Mouse (Mus musculus): ENCODE results near the gene Fam83g.

Fam83g gene

DNA sequence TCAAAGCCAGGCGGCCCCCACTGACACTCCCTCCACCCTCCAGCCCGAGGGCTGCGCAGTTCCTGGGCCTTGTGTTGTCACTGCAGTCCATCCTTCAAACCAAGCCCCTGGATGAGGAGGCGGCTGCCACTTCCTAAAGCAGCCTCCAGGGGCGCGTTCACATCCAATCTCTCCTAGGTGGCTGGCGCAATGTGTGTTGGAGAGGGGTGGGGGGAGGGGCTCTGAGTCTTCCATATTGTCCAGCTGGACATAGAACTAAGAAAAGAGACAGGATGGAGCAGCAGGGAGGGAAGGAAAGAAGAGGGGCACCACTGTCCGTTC is 9.1 kb upstream of the Fam83g start:
- no peak for DNase-seq

DNA sequence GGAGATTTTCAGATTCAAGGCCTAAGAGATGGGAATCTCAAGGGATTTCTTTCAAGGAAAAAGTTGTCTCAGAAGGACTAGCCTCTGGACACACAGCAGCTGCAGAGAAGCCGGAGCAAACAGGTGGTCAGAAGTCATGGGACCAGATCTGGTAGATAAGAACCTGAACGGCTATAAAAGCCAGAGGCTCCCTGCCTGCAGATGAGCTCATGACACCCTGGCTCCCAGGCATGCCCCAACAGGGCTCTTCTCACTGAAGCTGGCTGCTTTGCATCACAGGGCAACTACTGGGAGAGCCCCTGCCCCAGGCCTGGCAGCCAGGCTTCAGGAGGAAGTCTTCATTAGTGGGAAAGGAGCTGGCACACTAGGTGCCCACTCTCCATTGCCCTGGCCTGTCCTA is 8.6 kb upstream of the Fam83g start:
- DNase-seq: no peak

DNA sequence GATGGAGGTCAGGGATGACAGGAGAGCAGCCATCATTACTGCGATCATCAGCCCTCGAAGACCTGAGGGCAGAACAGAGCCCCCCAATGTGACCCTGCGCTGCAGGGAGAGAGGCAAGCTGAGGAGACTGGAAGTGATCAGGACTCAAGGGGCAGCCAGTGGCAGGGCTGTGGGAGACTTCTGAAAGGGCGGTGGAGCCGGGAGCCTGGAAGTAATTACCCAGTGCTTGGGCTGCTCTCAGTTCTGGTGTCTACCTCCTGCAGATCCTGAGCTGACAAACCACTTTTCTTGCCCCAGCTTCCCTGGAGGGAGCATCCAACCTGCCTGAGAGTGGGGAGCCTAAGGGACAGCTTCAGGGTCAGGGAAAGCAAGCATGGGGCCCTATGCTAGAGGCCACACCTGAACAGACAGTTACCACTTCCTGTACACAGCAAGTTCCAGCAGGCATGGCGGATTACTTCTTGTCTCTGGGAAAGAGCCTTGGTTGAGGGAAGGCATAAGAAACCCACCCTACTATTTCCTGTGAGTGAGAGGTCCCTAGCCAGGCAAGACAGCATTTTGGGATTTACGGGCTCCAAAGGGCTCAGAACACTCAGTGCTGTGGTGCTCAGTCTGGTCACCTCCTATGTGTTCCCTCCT is 7.6 kb upstream of the Fam83g start:
- DNase-seq: no peak

DNA sequence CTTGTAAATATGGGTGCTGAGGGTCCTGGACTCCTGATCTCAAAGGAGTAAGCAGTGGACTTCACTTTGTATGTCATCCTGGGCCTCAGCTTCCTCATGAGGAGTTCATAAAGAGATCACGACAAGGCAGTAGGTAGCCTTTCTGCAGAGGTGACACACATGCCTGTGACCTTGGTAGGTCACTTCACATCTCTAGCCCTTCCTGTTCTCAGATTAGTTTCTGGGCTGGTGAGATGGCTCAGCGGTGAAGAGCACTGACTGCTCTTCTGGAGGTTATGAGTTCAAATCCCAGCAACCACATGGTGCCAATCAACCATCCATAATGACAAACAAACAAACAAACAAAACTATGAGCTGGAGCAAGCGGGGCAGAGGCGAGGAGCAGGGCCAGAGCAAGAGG is 6.2 kb upstream of the Fam83g start:
- no peak for DNase-seq

DNA sequence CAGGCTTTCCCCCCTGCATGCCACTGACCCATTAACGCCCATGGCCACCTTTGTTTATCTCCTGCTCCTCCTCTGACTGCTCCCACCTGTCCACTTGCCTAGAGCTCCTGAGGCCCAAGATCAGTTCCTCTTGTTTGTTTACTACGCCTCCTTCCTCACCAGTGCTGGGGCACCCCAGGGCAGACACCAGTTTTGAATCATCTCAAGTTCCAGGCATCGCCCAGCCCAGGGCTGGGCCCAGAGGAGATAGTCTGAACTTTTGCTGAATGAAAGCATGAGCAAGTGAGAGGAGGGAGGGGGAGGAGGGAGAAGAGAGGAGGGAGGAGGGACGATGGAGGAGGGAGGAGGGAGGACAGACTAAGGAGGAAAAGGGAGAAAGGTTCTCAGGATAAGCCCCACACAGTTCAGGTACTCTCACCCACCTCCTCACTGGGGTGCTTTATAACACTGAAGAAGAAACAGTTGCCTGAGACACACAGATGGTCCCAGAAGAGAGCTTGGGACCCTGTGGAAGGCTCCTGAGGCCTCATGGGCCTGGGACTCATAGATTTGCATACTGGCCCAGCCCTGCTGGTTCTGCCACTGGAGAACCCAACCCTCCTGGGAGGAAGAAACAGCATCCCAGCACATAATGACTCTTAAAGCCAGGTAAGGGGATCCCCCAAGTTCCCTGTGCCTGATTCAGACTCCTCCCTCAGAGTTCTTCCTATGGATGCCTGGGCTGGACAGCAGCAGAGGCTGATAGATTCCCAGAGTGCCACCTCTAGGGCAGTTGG is 4.6 kb upstream of the Fam83g start:
- no peak for DNase-seq

DNA sequence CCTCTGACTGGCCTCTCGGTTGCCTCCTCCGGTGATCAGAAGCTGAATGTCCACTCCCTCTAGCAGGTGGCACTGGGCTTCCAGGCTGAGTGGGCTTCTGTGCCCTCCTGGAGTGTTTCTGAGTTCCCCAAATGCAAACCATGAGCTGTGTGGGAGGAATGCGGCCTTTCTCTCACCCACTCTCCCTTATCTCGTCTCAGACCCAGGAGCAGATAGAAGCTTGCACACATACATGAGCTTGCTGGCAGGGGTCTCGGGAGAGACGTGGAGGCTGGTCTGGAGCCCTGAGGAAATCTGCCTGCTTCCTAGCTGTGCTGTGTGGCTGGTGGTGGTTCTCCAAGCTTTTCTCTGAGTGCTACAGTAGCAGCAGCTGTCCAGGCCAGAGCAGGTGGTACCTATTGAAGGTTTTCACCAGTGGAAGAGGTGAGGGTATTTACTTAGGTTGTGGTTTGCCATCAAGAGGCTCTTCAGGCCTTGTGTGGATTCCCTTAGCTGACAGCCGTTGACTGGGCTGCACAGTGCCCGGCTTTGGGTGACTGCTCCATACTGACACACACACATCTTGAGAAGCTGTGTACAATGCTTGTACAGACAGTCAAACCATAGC is 1.3 kb downstream of the Fam83g start:
- no peak for DNase-seq

DNA sequence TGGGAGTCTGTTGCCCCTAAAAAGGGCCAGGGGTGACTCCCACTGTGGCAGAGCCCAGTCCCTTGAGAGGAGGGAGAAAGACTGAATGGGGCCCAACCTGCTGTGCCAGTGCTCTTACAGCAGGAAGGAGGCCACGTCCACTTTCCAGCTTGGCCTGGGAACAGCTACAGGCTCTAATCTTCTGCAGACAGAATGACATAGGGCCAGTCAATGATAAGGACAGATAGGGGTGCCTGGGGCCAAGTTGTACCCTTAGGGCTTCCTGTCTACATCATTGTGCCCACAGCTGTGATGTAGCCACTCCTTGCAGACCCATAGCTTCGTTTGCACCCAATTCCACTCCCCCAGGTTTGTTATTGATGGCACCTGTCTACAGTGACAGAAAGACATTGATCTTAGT is 2.2 kb downstream of the Fam83g start:
- DNase-seq: no peak

DNA sequence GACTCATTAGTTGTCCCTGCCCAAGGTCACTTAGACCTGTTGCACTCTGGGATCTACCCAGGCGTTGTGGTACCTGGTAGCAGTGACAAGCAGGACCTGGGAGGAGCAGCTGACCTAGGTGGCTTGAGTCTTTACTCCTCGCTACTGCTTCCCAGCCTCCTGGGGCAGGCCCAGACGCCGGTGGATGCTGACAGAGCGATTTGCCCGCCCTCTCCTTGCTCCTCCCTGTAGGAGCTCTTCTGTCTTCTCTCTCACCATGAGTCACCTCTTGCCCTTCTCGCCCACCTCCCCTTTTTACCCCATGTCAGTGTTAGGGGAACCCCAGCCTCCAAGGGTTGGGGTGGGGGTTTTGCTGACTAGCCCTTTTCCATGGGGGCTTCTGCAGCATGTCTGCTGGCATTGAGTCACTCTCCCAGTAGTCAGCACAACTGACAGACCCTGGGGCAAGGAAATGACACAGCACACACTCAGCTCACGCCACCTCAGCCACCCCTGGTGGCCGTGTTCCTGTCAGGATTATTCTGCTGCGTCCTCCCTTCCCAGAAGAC is 3.1 kb downstream of the Fam83g start:
- no peak for DNase-seq

DNA sequence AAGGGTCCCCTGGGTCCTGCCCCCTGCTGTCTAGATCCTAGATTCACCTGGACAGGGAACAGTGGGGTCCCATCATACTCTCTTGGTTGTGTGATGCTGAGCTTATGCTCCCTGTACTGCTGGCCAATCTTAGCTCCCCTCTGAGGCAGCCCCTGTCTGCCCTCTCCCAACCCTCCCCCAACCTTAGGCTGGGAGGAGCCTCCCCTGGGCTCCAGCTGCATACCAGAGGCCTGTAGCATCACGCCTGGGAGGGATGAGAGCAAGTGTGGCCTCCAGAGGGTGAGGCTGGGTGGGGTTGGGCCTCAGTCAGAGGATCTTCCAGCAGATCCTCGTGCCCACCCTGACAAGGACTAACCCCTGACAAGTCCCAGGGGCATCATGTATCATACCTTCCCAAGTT is 3.7 kb downstream of the Fam83g start:
- DNase-seq: no peak

DNA sequence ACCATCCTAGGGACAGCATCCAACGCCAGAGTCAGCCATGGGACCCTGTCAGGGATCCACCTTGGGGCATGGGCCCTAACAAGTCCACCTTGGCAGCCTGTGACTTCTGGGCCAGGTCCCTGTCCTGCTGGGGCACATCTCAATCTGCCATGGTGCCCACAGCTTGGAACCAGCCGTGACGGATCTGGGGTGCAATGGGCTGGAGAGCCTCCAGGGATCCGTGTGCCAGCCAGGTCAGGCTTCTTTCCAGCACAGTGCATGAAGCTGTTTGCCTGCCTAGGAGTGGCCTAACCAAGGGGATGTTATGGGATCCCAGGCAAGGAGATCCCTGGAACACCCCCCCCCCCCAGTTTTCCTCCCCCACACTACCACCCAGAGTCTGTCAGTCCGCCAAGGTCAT is 9.1 kb downstream of the Fam83g start:
- no peak for DNase-seq

DNA sequence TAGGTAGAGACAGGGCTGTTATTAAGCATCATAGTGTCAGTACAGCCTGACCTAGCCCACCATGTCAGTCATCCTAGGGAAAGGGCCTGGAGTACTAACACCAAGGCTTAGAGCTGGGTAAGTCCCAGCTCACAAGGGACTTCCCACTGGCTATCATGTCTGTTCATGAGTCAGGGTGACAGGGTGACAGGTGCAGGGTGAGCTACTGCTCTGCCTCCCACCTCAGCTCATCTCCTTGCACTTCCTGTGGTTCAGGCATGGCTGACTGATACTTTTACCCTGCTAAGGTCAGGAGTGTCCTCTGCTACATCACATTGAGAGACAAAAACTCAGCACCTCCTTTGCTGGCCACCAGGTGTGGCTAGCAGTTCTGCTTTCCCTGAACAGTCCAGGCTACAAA is 15.0 kb downstream of the Fam83g start:
- no peak for DNase-seq

DNA sequence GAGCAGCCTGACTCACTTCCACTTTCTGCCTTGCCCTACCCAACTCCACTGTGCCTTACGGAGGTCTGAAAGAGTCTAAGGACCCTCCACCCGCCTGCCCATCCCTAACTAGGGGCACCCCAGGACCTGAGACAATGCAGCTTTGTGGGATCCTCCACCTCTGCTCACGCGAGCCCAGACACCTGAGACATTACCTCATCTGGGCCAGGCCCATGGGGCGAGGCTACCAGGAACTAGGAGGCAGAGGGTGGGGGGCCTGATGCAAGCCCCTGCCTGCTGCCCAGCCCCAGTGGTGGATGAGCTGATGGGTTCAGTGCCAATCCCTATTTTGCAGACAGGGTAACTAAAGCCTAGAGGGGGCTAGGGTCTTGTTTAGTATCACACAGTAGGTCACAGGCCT is 15.6 kb downstream of the Fam83g start:
- DNase-seq: no peak

DNA sequence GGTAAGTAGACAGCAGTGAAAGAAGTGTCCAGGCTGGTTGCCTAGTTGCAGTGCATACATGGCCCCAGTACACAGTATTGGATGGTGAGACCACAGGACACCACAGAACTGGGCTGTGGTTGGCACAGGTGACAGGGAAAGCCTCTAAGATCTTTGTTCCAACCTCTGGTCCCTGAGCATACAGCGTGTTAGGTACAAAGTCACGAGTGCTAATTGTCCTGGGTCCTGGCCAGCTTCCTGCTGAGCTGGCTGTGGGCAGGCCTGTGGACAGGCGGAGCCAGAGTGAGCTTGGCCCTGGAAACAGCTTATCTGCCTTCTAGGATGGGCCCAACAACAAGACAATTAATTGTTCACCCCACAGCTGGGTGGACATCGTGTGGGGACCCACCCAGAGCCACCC is 16.0 kb downstream of the Fam83g start:
- no peak for DNase-seq

DNA sequence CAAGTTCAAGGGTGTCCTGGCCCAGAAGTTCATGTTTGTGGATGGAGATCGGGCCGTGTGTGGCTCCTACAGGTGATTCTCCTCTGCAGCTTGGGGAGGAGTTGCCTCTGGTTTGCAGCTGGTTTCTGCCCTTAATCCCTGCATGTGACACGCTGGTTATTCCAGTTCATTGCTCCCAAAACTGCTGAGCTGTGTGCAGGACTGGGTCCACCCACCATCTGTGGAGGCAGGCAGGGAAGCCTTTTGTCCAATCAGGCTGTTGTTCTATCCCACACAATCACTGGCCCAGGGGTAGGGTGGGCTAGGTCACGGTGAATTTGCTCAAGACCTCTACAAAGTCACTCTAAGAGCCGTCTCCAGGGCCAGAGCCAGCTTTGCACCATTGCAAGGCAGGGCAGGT is 17.8 kb downstream of the Fam83g start:
- no peak for DNase-seq

DNA sequence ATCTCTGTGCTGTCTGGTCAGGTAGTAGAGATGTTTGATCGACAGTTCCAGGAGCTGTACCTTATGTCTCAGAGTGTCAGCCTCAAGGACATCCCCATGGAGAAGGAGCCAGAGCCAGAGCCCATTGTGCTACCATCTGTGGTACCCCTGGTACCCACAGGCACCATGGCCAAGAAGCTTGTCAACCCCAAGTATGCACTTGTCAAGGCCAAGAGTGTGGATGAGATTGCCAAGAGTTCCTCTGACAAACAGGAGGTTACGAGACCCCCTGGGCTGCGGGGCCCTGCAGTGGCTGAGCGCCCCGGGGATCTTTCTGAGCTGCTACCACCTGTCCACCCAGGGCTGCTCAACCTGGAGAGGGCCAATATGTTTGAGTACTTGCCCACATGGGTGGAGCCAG is 18.6 kb downstream of the Fam83g start:
- no peak for DNase-seq

DNA sequence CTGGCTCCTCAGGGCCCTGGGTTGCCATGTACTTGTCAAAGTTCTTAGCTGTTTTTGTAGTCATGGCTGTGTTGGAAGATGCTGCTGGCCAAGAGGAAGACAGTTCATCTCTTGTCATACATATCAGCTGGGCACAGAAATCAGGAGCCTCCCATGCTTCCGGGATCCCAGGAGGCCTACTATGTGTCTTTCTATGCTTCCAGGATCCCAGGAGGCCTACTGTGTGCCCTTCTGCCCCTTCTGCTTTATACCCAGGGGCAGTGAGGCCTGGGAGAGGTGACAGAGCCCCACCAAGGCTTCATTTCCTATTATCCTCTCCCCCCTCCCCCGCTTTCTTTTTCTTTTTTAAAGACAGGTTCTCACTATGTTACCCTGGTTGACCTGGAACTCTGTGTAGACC is 21.7 kb downstream of the Fam83g start:
- no peak for DNase-seq

DNA sequence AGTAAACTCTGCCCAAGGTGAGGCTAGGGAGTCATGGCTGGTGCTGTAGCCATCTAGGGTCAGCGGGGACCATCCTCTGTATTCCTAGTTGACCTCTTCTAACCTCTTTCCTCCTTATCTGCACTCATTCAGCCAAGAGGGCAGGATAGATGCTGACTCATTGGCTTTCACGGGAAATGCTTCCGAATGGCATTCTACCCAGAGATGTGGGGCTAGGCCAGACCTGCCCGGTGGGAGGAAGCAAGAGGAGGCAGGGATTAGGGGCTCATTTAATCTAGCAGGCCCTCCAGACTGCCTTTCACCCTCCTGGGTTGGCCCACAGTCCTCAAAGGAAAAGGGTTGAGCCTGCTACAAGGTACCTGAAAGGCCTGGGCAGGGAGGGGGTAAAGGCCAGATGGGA is 22.3 kb downstream of the Fam83g start:
- no peak for DNase-seq

DNA sequence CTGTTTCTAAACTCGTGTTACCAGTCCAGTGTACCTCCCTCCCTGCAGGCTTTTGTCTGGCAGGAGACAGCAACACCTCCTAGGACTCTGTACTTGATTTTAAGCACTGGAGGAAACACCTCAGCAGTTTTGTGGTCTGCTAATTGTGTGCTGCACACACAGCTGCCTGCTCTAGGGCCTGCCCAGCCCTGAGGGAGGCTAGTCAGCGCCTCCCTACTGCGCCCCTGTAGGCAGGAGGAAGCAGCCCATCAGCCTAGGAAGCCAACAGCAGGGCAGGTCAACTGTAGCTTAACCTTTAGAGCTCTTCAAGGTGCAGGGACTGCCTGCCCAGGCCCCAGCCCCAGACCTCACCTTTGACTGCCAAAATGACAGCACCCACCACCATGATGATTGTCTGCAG is 25.0 kb downstream of the Fam83g start:
- no peak for DNase-seq

DNA sequence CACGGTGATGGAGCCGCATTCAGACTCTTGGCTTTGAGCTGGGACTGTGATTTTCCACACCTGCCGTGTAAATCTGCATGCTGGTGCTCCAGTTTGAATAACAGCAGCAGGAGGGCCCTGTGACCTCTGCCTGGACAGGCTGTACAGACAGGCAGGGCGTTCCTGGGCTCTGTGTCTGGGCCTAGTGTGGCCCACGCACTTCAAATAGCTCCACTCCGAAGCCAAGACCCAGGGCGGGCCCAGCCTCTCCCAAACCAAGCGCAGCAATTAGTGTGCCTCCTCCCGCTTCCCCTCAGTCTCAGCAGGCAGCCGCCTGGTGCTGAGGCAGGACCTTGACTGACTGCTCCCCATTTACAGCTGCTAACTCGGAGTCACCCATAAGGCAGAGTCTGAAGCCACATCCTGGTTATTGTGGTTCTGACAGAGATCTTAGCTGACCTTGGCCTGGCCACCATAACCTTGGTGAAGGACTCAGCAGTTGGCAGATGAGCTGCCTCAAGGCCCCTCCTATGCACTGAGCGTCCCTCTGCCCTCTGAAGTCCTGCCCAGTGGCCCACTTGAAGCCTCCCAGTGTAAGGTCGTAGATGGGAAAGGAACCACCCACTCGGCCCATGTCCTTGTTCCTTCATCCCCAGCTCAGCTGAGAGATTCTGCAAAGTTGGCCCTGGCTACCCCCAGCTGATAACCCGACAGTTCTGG is 29.4 kb downstream of the Fam83g start:
- no peak for DNase-seq

DNA sequence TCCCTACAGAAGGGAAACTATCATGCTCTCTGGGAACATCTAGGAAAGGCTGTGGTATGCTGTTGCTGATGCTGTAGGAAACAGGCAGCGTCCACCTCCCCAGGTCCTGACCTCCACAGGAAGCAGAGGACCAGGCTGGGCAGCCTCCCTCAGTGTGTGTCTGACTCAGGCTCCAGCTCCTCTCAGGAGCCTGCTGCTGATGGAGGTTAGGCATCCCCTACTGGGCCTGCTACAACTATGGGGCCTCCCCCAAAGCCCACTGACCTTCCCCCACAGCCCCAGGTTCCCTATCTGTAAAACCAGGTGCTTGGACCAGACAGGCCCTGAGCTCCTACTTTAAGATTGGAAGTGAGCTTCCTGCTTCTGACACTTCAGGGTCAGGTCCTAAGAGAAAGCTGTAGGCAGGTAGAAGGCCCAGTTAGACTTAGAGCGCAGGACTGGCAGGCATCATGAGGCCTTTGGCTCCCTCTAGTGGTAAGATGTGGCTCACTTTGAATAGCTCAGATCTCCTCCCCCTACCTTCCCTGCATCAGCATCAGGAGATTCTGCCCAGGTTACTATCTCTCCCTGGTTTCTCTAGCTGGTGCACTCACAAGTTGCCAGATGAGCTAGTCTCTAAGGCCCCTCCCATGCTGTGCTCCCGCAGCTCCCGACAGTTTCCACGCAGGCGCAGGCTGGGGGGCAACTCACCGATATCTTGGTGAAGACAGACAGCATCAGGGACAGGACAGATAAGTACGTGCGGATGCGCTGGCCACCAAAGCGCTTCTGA is 30.6 kb downstream of the Fam83g start:
- peak; percentile 71 for DNase-seq

DNA sequence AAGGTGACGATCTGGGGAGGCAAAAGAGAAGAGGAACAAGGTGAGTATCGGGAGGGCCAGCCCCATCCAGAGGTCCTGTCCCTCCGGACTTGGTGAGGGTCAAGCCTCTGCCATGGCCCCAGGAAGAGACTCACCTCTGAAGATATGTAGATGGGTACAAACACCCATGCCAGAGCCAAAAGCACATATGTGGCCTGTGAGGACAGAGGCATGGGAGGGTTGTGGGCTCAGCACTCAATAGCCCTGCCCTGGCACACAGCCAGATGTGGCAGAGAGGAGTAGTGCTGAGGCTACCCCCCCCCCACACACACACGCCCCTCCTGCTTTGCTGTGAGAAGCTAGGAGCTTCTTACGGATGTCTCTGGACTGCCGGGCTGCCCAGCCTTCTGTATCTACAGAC is 31.2 kb downstream of the Fam83g start:
- no peak for DNase-seq

DNA sequence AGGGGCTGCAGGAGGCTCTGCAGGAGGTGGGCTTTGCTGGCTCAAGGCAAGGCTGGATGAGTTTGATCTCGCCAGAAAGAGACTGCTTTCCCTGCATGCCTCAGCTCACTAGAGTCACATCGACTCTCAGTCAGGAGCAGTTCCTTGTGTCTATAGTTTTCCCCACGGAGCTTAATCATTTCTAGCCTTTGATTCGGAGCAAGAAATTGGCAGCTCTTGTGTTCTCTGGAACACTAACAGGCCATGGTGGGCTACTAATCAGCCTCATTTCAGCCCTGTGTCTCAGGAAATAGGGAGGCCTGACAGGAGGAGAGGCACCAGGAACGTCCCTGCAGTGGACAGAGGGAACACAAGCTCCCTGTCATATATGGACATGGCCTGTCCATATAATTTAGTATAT is 34.1 kb downstream of the Fam83g start:
- no peak for DNase-seq

DNA sequence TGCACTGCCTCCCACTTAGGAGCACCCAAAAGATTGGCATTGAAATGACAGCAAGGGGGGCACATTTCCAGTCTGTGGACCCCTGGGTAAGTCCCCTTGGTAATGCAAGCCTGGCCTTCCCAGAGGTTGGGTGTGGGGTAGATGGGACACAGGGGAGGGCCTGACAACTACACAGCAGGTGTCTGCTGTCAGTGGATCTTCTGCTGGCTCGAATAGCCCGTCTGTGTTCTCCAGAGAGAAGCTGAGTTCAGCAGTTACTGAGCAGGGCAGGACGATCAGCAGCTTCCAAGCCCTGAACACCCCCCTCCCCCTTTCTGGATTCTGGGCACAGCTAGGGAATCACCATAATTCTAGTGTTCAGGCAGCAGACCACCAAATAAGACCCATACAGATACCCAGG is 35.5 kb downstream of the Fam83g start:
- no peak for DNase-seq
